In genomic region chr2:132571301-132571700, GRCm38 (mm10) we compare ENCODE assay signal across 19 mouse cellular contexts. TPM values are rescaled to one million over a fixed set of nuclear protein-coding genes. Genes with fewer than 3 reads are reported as not detected.
A peak's percentile ranks its signal among the peaks of the same experiment; 100 is the strongest.
DNase-seq lines count a peak whose midpoint lies in the region; ATAC-seq and TF ChIP-seq lines count a peak whose summit lies in the region.
"Had no signal": no experiment of that assay in that cellular context is flagged by ENCODE, and none has a peak within 500 bp of the region (broad histone marks: within the 10 kb centered on the region; RNA-seq: fewer than 3 reads in every experiment).

No protein-coding gene starts in this region.

- H3K9me3 ChIP-seq in heart, embryonic 12.5 days (replicated peaks), result no peaks in the 10 kb centered on the region
- no peaks in the 10 kb centered on the region for H3K9me3 ChIP-seq in liver, embryonic 13.5 days (replicated peaks)
- H3K9me3 ChIP-seq: embryonic facial prominence, embryonic 12.5 days; forebrain, embryonic 12.5 days; G1E; heart, embryonic 10.5 days; hindbrain, embryonic 10.5 days had no signal

- H3K4me1 ChIP-seq in heart, adult 2 months (ENCODE audit: control insufficient read depth, insufficient read depth, low read length), result peaks cover 4% of the 10 kb centered on the region
- H3K4me1 ChIP-seq in heart, embryonic 12.5 days (replicated peaks), result peaks cover 13% of the 10 kb centered on the region
- peaks cover 43% of the 10 kb centered on the region for H3K4me1 ChIP-seq in liver, embryonic 13.5 days (replicated peaks)
- H3K4me1 ChIP-seq in cortical plate, adult 2 months (ENCODE audit: control insufficient read depth, insufficient read depth, low read length), result peaks cover 2% of the 10 kb centered on the region; the same call in 1 of the 2 replicates

- WGBS in heart, adult 2 months, result 70% methylated on average over 2 of the region's 2 CpGs
- 92% methylated on average over 2 of the region's 2 CpGs for WGBS in heart, embryonic 12.5 days
- WGBS in liver, embryonic 13.5 days (ENCODE audit: insufficient replicate concordance), result 84% methylated on average over 2 of the region's 2 CpGs

- no peak for ATAC-seq in heart, embryonic 12.5 days (ENCODE audit: insufficient number of reproducible peaks, low FRiP score)
- ATAC-seq in liver, embryonic 13.5 days (ENCODE audit: low read depth), result no peak
- ATAC-seq: forebrain, embryonic 16.5 days had no signal

- no peak for TF ChIP-seq CTCF in heart, adult 2 months (IDR thresholded peaks at IDR 0.05)
- TF ChIP-seq CTCF in cortical plate, adult 2 months (IDR thresholded peaks at IDR 0.05; ENCODE audit: extremely low read depth, insufficient read depth, low read length), result no peak

- no peak for TF ChIP-seq POLR2A in heart, adult 2 months (IDR thresholded peaks at IDR 0.05; ENCODE audit: insufficient read depth, low read depth, low read length)
- no peak for TF ChIP-seq POLR2A in cortical plate, adult 2 months (IDR thresholded peaks at IDR 0.05; ENCODE audit: extremely low read depth, insufficient read depth, low read length)

- no peak overlapping the region for H3K4me2 ChIP-seq in heart, embryonic 12.5 days
- no peak overlapping the region for H3K4me2 ChIP-seq in liver, embryonic 13.5 days
- H3K4me2 ChIP-seq: embryonic facial prominence, embryonic 12.5 days; forebrain, embryonic 12.5 days; hindbrain, embryonic 14.5 days had no signal

- H3K4me3 ChIP-seq in heart, adult 2 months, result no peak overlapping the region
- H3K4me3 ChIP-seq in heart, embryonic 12.5 days, result no peak overlapping the region
- no peak overlapping the region for H3K4me3 ChIP-seq in liver, embryonic 13.5 days (replicated peaks)
- no peak overlapping the region for H3K4me3 ChIP-seq in cortical plate, adult 2 months (ENCODE audit: insufficient read depth, low read length)
- H3K4me3 ChIP-seq: embryonic facial prominence, embryonic 12.5 days; forebrain, embryonic 12.5 days; heart, embryonic 10.5 days; hindbrain, embryonic 10.5 days had no signal

- peak overlapping the region; percentile 6; the same call in 1 of the 2 replicates for H3K27ac ChIP-seq in heart, adult 2 months
- H3K27ac ChIP-seq in heart, embryonic 12.5 days (ENCODE audit: poor library complexity, severe bottlenecking), result no peak overlapping the region
- no peak overlapping the region for H3K27ac ChIP-seq in liver, embryonic 13.5 days
- peak overlapping the region; percentile 77; the same call in 1 of the 2 replicates for H3K27ac ChIP-seq in cortical plate, adult 2 months (ENCODE audit: insufficient read depth, low read length)
- H3K27ac ChIP-seq: embryonic facial prominence, embryonic 12.5 days; forebrain, embryonic 12.5 days; heart, embryonic 10.5 days; hindbrain, embryonic 10.5 days; hindbrain, embryonic 14.5 days had no signal

- H3K27me3 ChIP-seq in heart, adult 2 months (ENCODE audit: control insufficient read depth, insufficient read depth, low read length), result no peaks in the 10 kb centered on the region
- no peaks in the 10 kb centered on the region for H3K27me3 ChIP-seq in heart, embryonic 12.5 days (replicated peaks)
- no peaks in the 10 kb centered on the region for H3K27me3 ChIP-seq in liver, embryonic 13.5 days
- H3K27me3 ChIP-seq: embryonic facial prominence, embryonic 12.5 days; forebrain, embryonic 12.5 days had no signal

- no peaks in the 10 kb centered on the region for H3K79me2 ChIP-seq in heart, adult 2 months (replicated peaks; ENCODE audit: control insufficient read depth, insufficient read depth, low read length)

- intact Hi-C loops in heart, adult 2 months (cut with DNase I), result no loop called here

- peaks cover 54% of the 10 kb centered on the region for H3K36me3 ChIP-seq in heart, adult 2 months (ENCODE audit: control insufficient read depth, insufficient read depth, low read length)
- peaks cover 42% of the 10 kb centered on the region for H3K36me3 ChIP-seq in heart, embryonic 12.5 days
- peaks cover 55% of the 10 kb centered on the region for H3K36me3 ChIP-seq in liver, embryonic 13.5 days

- no peak for DNase-seq in heart, adult 2 months
- DNase-seq in liver, embryonic 13.5 days, result no peak
- DNase-seq in liver (no peak), A20 (ENCODE audit: low read depth, low spot score) (peak; percentile 77)
- no peak for DNase-seq in adrenal gland, adult 18-20 months (ENCODE audit: low spot score in 2 of 2)
- DNase-seq: adrenal gland, postnatal 10 days; cerebellum, adult 11 months; cerebellum, adult 8-10 months; cerebellum, postnatal 14 days; gastrocnemius, postnatal 14 days had no signal

- H3K9ac ChIP-seq in heart, adult 2 months (ENCODE audit: low read depth, low read length), result no peak overlapping the region
- no peak overlapping the region for H3K9ac ChIP-seq in heart, embryonic 12.5 days
- 0 out of 2 replicates have a peak overlapping the region, but pooled peaks have one; percentile 8 for H3K9ac ChIP-seq in liver, embryonic 13.5 days
- H3K9ac ChIP-seq: embryonic facial prominence, embryonic 12.5 days; forebrain, embryonic 12.5 days; hindbrain, embryonic 14.5 days had no signal

- TF ChIP-seq EP300 in heart, adult 2 months (IDR thresholded peaks at IDR 0.05; ENCODE audit: insufficient read depth, low read depth, low read length), result no peak

RNA-seq across cellular contexts. Expression of gene Gpcpd1, which starts 16.2 kb away (rescaled TPM):
- total RNA-seq in heart, adult 2 months (2021), result 100 to 1,000 TPM; 135 to 224 TPM
- 37.5 and 76.6 TPM in 2 replicates for polyA plus RNA-seq in heart, adult 2 months (2012; rRNA removed)
- polyA plus RNA-seq in heart, embryonic 12.5 days (2016; fragmentation: Nextera tagmentation; extraction: Ambion mirVana), result 42.1 and 47.6 TPM in 2 replicates
- polyA plus RNA-seq in liver, embryonic 13.5 days (2015; fragmentation: Nextera tagmentation; extraction: Ambion mirVana), result 64.5 and 67.6 TPM in 2 replicates
- polyA plus RNA-seq in cortical plate, adult 2 months (2012; rRNA removed), result 99.6 and 105 TPM in 2 replicates
- 10 to 100 TPM; 17.1 to 37.9 TPM for total RNA-seq in adrenal gland, adult 18-20 months (2021)

Comparison
In these comparisons a context has a peak if more than half of its experiments do, and no peak if none do; other contexts are left out.
1. H3K27ac ChIP-seq: peak in heart, adult 2 months (single experiment) and cortical plate, adult 2 months (single experiment); none in heart, embryonic 12.5 days (single experiment) and liver, embryonic 13.5 days (single experiment).